Mouse (Mus musculus): ENCODE measurements around the gene Otud7a.

DNA sequence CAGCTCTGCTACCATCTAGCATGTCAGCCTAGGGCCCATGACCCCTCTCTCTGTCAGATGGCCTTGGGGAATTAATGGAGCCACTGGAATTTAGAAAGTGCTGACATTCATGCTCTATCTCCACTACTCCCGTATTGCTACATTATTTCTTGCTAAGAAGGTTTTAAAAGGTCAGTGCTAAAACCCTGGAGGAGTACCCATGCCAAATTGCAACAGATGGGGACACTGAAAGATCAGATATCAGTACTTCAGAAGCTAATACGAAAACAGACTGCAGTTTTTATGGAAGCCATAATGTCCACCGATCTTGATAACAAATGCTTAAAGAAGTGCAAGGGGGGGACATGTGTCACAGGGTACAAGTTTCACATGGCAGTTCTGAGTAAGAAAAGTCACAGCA lies 147.5 kb downstream of the Otud7a start:
- TF ChIP-seq CTCF (IDR thresholded peaks at IDR 0.05; ENCODE audit: low read depth, low read length) (no peak), POLR2A (IDR thresholded peaks at IDR 0.05; ENCODE audit: borderline replicate concordance, low read depth, low read length) (no peak)

Measured in bone marrow macrophage, adult 2 months (primary cell).